Mouse (Mus musculus): Measurements from ENCODE around the gene Wdr76. TPM values are rescaled to one million over a fixed set of nuclear protein-coding genes. Genes with fewer than 3 reads are reported as not detected.

Wdr76 gene
- polyA plus RNA-seq, 1 experiment = 3.0 TPM

GRCm38 (mm10) chr2:121571780-121572179 lies 65.3 kb downstream of the Wdr76 start:
- Histone ChIP-seq H3K4me1 (ENCODE audit: control insufficient read depth, insufficient read depth, low read length) (peaks cover 8% of the 10 kb centered on the region), H3K4me3 (replicated peaks; ENCODE audit: extremely low read depth, low read depth, low read length) (no peak overlapping the region)
- 13% methylated on average over 7 of the region's 7 CpGs for WGBS
- DNase-seq = peak; percentile 72
- peak; percentile 95 for TF ChIP-seq CTCF (IDR thresholded peaks at IDR 0.05; ENCODE audit: insufficient read depth, low read length)
- TF ChIP-seq POLR2A (IDR thresholded peaks at IDR 0.05; ENCODE audit: borderline replicate concordance, extremely low read depth, low read depth, low read length) = no peak

DNA sequence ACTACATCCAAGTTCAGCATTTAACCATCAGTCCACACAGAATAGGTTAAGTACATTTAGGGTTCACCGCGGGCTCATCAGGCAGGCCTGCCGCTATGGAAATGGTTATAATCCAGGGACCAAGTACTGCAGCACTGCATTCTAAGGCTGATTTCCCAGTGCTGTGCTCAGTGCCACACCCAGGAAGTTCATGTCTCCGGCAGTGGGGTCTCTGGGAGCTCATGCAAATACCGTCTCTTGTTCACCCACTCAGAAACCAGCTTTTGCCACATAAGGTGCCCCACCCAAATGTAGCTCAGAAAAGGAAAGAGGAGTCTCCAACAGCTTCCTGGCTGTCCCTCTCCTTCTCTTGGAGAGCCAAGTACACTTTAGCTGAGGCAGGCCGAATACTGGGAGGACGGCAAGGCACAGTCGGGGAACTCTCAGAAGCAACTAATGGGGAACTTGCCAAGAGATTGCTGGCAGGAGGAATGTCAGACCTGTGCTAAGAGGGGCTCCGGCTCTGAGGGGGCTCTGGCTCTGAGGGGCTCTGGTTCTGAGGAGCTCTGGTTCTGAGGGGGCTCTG lies 67.6 kb downstream of the Wdr76 start:
- H3K4me3 ChIP-seq (replicated peaks; ENCODE audit: extremely low read depth, low read depth, low read length) = no peak overlapping the region
- H3K4me1 ChIP-seq (ENCODE audit: control insufficient read depth, insufficient read depth, low read length) = peaks cover 8% of the 10 kb centered on the region
- TF ChIP-seq POLR2A (IDR thresholded peaks at IDR 0.05; ENCODE audit: borderline replicate concordance, extremely low read depth, low read depth, low read length) = no peak
- no peak for TF ChIP-seq CTCF (IDR thresholded peaks at IDR 0.05; ENCODE audit: insufficient read depth, low read length)
- 41% methylated on average over 9 of the region's 9 CpGs for WGBS
- no peak for DNase-seq

DNA sequence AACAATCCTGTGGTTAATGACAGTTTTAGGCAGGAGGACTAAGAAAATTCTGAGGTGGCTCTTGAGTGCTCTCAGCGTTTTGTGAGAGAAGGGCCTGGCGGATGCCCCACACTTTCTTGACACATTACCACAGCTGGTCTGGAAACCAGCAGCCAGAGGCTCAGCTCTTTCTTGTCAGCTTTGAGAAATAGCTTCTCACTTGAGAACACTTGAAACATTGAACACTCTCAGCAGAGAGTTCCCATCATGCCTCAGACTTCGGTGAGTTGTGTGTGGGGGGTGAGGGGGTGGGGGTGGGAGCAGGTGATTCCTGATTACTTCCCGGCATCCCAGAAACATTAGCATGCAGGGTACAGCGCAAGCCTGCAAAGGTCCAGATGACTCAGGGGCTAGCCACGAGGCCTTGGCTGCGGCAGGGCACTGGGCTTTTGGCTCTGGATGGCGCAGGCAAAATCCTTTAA lies 69.2 kb downstream of the Wdr76 start:
- DNase-seq = no peak
- H3K4me3 ChIP-seq (replicated peaks; ENCODE audit: extremely low read depth, low read depth, low read length) = no peak overlapping the region
- 40% methylated on average over 8 of the region's 8 CpGs for WGBS
- TF ChIP-seq CTCF (IDR thresholded peaks at IDR 0.05; ENCODE audit: insufficient read depth, low read length) (no peak), POLR2A (IDR thresholded peaks at IDR 0.05; ENCODE audit: borderline replicate concordance, extremely low read depth, low read depth, low read length) (no peak)
- H3K4me1 ChIP-seq (ENCODE audit: control insufficient read depth, insufficient read depth, low read length) = peaks cover 8% of the 10 kb centered on the region

- TF ChIP-seq CTCF (IDR thresholded peaks at IDR 0.05; ENCODE audit: insufficient read depth, low read length) (no peak), POLR2A (IDR thresholded peaks at IDR 0.05; ENCODE audit: borderline replicate concordance, extremely low read depth, low read depth, low read length) (no peak)
- 75% methylated on average over 13 of the region's 13 CpGs for WGBS
- no peak for DNase-seq
- Histone ChIP-seq H3K4me3 (replicated peaks; ENCODE audit: extremely low read depth, low read depth, low read length) (no peak overlapping the region), H3K4me1 (ENCODE audit: control insufficient read depth, insufficient read depth, low read length) (peaks cover 2% of the 10 kb centered on the region; the same call in 1 of the 2 replicates)
Observed at GRCm38 (mm10) chr2:121582809-121583376, 76.4 kb downstream of the Wdr76 start.

DNA sequence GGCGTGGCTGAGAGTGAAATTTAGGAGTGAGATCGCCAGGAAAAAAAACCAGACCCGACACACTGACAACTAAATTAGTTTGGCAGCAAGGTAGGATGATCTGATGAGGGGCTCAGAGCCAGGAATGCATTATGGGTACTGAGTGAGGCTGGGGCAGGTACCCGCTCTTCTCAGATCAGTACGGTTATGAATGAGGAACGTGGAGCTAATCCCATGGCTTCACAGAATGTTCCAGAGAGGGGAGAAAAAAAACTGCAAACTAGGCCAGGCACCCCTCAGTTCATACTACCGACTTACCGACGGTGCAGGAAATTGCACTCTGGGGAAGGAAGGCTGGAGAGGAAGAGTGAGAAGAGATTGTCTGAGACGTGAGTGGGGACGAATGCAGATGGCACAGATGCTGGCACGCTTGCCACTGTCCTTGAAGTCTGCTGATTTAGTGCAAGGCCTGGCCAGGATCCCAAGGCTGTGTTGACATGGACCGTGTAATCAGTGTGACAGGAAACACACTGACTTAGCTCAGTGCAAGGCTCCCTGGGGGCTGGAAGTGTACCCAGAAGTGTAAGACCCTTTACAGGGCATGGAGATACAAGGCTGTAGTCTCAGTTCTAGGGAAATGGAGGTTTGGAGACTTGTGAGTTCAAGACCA lies 77.1 kb downstream of the Wdr76 start:
- DNase-seq = no peak
- WGBS = 37% methylated on average over 13 of the region's 13 CpGs
- Histone ChIP-seq H3K4me1 (ENCODE audit: control insufficient read depth, insufficient read depth, low read length) (peaks cover 8% of the 10 kb centered on the region), H3K4me3 (replicated peaks; ENCODE audit: extremely low read depth, low read depth, low read length) (no peak overlapping the region)
- TF ChIP-seq CTCF (IDR thresholded peaks at IDR 0.05; ENCODE audit: insufficient read depth, low read length) (no peak), POLR2A (IDR thresholded peaks at IDR 0.05; ENCODE audit: borderline replicate concordance, extremely low read depth, low read depth, low read length) (no peak)

DNA sequence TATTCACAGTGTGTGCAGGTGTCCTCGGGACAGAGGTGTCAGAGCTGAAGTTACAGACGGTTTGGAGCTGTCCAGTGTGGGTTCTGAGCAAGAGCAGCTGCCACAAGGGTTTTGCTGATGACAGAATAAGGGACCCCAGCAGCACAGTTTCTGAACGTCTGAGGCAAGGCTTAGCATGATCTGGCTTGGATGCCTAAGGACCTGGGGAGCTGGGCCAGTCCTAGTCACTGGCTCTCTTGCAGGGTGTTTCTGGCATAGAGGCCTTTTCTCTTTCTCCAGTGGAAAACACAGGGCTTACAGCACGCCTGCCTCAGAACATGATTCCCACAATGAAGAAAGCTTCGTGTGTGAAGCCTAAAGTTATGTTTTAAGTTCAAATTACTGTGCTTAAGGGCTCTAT lies 78.2 kb downstream of the Wdr76 start:
- DNase-seq = no peak
- Histone ChIP-seq H3K4me1 (ENCODE audit: control insufficient read depth, insufficient read depth, low read length) (peaks cover 10% of the 10 kb centered on the region), H3K4me3 (replicated peaks; ENCODE audit: extremely low read depth, low read depth, low read length) (no peak overlapping the region)
- 69% methylated on average over 5 of the region's 5 CpGs for WGBS
- TF ChIP-seq POLR2A (IDR thresholded peaks at IDR 0.05; ENCODE audit: borderline replicate concordance, extremely low read depth, low read depth, low read length) (no peak), CTCF (IDR thresholded peaks at IDR 0.05; ENCODE audit: insufficient read depth, low read length) (no peak)

DNA sequence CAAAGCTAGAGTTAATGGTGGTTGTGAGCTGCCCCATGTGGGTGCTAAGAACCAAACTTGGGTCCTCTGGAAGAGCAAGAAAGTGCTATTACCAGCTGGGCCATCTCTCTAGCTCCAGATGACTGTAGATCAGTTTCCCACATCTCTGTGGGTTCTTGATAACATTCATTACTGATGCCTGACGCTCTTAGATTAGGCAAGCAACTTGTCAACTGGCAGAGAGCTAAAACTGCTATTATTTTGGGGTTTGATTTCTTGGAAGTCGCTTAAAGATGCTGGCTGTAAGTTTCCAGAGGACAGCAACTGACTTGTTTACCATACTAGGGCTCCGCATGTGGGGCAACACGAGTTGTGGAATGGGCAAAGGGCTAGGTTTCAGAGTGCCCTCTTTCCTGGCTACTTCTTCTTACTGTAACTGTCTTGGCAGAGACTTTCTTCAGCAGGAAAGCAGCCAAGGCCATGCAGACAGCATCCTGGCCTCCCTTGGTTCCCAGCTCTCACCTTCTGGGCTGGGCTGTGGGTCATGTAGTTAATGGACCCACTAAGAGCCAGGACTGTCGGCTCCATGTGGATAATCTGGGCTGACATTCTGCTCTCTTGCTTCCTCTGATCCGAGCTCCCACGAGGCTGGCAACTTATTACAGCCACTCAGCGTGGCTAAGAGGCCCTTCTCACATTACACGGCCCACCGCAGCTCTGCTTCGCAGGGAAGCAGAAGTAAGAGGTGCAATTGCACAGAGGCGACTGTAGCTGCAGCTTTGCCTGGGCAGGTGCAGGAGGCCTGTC lies 81.2 kb downstream of the Wdr76 start:
- Histone ChIP-seq H3K4me3 (replicated peaks; ENCODE audit: extremely low read depth, low read depth, low read length) (no peak overlapping the region), H3K4me1 (ENCODE audit: control insufficient read depth, insufficient read depth, low read length) (peaks cover 10% of the 10 kb centered on the region)
- 35% methylated on average over 12 of the region's 12 CpGs for WGBS
- peak; percentile 49 for DNase-seq
- no peak for TF ChIP-seq CTCF (IDR thresholded peaks at IDR 0.05; ENCODE audit: insufficient read depth, low read length)

- Histone ChIP-seq H3K4me3 (replicated peaks; ENCODE audit: extremely low read depth, low read depth, low read length) (no peak overlapping the region), H3K4me1 (ENCODE audit: control insufficient read depth, insufficient read depth, low read length) (peaks cover 10% of the 10 kb centered on the region)
- TF ChIP-seq CTCF (IDR thresholded peaks at IDR 0.05; ENCODE audit: insufficient read depth, low read length) (no peak), POLR2A (IDR thresholded peaks at IDR 0.05; ENCODE audit: borderline replicate concordance, extremely low read depth, low read depth, low read length) (no peak)
- DNase-seq = no peak
- 37% methylated on average over 4 of the region's 4 CpGs for WGBS
Observed at GRCm38 (mm10) chr2:121588309-121588694, 81.8 kb downstream of the Wdr76 start.

DNA sequence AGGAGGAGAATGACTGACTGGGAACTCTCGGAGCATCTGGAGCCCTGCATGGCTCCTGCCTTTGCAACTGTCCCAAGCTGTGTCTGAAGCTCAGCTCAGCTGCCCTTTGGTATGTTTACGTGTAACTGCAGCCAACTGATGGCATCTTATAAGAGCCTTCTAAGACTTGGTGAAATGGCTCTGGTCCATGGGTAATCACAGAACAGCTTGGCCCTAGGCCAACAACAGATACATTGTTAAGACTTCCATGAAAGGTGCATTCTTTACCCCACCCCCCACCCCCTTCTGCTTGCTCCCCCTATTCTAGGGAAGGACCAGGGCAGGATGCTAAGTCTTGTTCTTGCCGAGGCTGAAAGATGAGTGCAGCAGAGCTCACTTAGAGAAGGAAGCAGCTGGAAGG lies 87.6 kb downstream of the Wdr76 start:
- Histone ChIP-seq H3K4me3 (replicated peaks; ENCODE audit: extremely low read depth, low read depth, low read length) (no peak overlapping the region), H3K4me1 (ENCODE audit: control insufficient read depth, insufficient read depth, low read length) (peaks cover 6% of the 10 kb centered on the region; the same call in 1 of the 2 replicates)
- 37% methylated on average over 3 of the region's 3 CpGs for WGBS
- no peak for TF ChIP-seq POLR2A (IDR thresholded peaks at IDR 0.05; ENCODE audit: borderline replicate concordance, extremely low read depth, low read depth, low read length)
- no peak for TF ChIP-seq CTCF (IDR thresholded peaks at IDR 0.05; ENCODE audit: insufficient read depth, low read length)
- no peak for DNase-seq

Other genes starting within 250 kb of the Wdr76 start
- gene Trp53bp1, start 235.3 kb upstream of the Wdr76 start, polyA plus RNA-seq (2012; rRNA removed) = 15.5 and 28.1 TPM in 2 replicates
- 4.6 and 4.7 TPM in 2 replicates for gene Map1a, start 217.1 kb upstream of the Wdr76 start, polyA plus RNA-seq (2012; rRNA removed)
- 25.5 and 34.0 TPM in 2 replicates for gene Ppip5k1, start 151.3 kb upstream of the Wdr76 start, polyA plus RNA-seq (2012; rRNA removed)
- gene Ckmt1, start 149.0 kb upstream of the Wdr76 start, polyA plus RNA-seq (2012; rRNA removed) = 36.4 and 55.0 TPM in 2 replicates
- 0.08 TPM in 1 of 2 replicates, not detected in the other for gene Strc, start 119.6 kb upstream of the Wdr76 start, polyA plus RNA-seq (2012; rRNA removed)
- gene Pdia3, start 92.9 kb upstream of the Wdr76 start, polyA plus RNA-seq (2012; rRNA removed) = 395 and 710 TPM in 2 replicates
- gene Catsper2, start 92.9 kb upstream of the Wdr76 start, polyA plus RNA-seq (2012; rRNA removed) = 1.00 and 2.0 TPM in 2 replicates
- gene Ell3, start 62.4 kb upstream of the Wdr76 start, polyA plus RNA-seq (2012; rRNA removed) = 0.97 and 1.1 TPM in 2 replicates
- gene Serf2, start 57.5 kb upstream of the Wdr76 start, polyA plus RNA-seq (2012; rRNA removed) = 227 and 315 TPM in 2 replicates
- 6.8 and 10.1 TPM in 2 replicates for gene Hypk, start 53.4 kb upstream of the Wdr76 start, polyA plus RNA-seq (2012; rRNA removed)
- 0.40 and 0.66 TPM in 2 replicates for gene Serinc4, start 49.9 kb upstream of the Wdr76 start, polyA plus RNA-seq (2012; rRNA removed)
- gene Mfap1b, start 32.7 kb upstream of the Wdr76 start, polyA plus RNA-seq (2012; rRNA removed) = 3.3 and 5.1 TPM in 2 replicates
- gene Mfap1a, start 58 bp upstream of the Wdr76 start, polyA plus RNA-seq (2012; rRNA removed) = 3.0 and 4.9 TPM in 2 replicates

Measured in lung, adult 2 months (tissue).